Mouse (Mus musculus): ENCODE measurements at regions not wholly inside any gene's neighbourhood (a gene's known extent, or its start where the extent isn't known, plus 50 kb on each side); places are given as distances from the start of the nearest gene placed in this dataset.

DNA sequence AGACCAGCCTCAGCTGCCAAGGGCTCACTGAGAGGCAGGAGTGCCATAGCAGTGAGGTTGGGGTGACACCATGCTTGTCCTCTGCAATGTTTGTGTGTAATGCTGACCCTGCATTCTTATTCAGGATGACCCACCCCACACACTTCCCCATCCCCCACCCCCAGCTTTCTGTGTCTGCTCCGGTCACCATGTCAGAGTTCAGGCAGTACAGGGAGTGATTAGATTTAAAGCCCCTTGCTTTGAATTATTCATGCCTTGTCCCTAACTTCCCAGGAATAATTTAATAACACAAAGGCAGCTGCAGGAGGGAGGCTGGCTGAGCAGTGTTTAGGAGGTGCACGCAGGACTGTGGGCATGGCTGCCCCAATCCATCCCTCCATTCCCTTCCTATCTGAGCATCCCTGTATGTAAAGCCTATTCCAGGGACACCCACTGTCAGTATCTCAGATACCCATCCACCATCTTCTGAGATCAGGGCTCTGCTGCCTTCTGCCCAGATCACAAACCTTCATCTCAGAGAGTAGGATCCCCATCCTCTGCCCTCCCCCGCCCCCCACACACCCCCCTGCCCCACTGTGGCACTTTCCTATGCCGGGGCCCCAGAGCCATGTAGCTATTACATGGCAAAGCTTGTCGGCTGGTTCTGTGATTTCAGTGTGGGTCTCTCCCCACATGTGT lies 76.0 kb upstream of the Rufy1 start:
- no peak overlapping the region for H3K27ac ChIP-seq (ENCODE audit: low read depth, low read length)
- no peak overlapping the region for H3K4me2 ChIP-seq (ENCODE audit: low read length)
- WGBS: 31% methylated on average over 5 of the region's 5 CpGs
- no peaks in the 10 kb centered on the region for H3K9me3 ChIP-seq (ENCODE audit: control insufficient read depth, low read length)
- H3K4me1 ChIP-seq (ENCODE audit: control insufficient read depth, insufficient read depth, low read depth, low read length): 0 out of 2 replicates have a peak, but pooled peaks cover 2% of the 10 kb centered on the region
- H3K36me3 ChIP-seq (ENCODE audit: control insufficient read depth, insufficient read depth, low read length): no peaks in the 10 kb centered on the region
- H3K4me3 ChIP-seq (ENCODE audit: low read length): no peak overlapping the region
- ATAC-seq: no peak
- no peaks in the 10 kb centered on the region for H3K27me3 ChIP-seq (replicated peaks; ENCODE audit: control insufficient read depth, insufficient read depth, low read length)
- H3K9ac ChIP-seq (ENCODE audit: low read depth, low read length): no peak overlapping the region

DNA sequence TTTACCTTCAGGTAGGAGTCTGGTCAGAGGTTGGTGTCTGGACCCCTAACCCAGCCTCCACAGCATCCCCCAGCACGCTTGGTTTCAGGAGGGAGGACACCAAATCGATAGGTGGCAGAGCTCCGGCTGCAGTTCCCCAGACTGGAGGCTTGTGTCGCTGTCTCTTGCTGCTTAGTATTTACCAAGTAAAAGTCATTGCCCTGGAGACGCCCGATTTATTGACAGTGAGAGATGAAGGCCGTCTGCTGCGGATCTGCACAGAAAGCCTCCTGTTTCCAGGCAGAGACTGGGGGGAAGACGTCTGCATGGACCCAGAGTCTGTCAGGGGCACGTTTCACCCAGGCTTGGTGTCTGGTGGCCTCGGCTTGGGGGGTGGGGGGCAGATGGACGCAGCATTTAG lies 70.4 kb upstream of the Rufy1 start:
- Histone ChIP-seq H3K4me2 (ENCODE audit: low read length) (no peak overlapping the region), H3K4me1 (ENCODE audit: control insufficient read depth, insufficient read depth, low read depth, low read length) (no peaks in the 10 kb centered on the region), H3K4me3 (ENCODE audit: low read length) (no peak overlapping the region), H3K9ac (ENCODE audit: low read depth, low read length) (no peak overlapping the region), H3K9me3 (ENCODE audit: control insufficient read depth, low read length) (no peaks in the 10 kb centered on the region), H3K36me3 (ENCODE audit: control insufficient read depth, insufficient read depth, low read length) (no peaks in the 10 kb centered on the region), H3K27ac (ENCODE audit: low read depth, low read length) (no peak overlapping the region), H3K27me3 (replicated peaks; ENCODE audit: control insufficient read depth, insufficient read depth, low read length) (no peaks in the 10 kb centered on the region)
- 61% methylated on average over 12 of the region's 12 CpGs for WGBS
- ATAC-seq: no peak

DNA sequence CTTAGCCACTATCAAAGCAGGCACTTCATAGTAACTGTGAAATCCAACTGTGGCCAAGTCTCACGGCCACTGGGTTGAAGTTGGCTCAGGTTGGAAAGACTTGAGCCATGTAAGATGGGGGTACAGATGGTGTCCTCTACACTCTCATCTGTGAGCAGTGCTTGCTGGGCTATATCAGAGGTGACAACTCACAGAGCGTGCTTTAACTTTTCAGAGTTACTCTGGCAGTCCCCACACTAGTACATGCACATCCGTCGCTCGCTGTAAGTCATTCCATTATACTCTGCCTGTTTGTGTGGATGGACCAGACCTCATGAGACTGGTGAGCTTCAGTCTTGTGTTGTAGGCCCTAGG lies 62.2 kb upstream of the Rufy1 start:
- no peak overlapping the region; the same call in 1 of the 2 replicates for H3K27ac ChIP-seq (ENCODE audit: low read depth, low read length)
- H3K36me3 ChIP-seq (ENCODE audit: control insufficient read depth, insufficient read depth, low read length): no peaks in the 10 kb centered on the region
- H3K4me1 ChIP-seq (ENCODE audit: control insufficient read depth, insufficient read depth, low read depth, low read length): peaks cover 7% of the 10 kb centered on the region; the same call in 1 of the 2 replicates
- no peaks in the 10 kb centered on the region for H3K27me3 ChIP-seq (replicated peaks; ENCODE audit: control insufficient read depth, insufficient read depth, low read length)
- no peak overlapping the region for H3K9ac ChIP-seq (ENCODE audit: low read depth, low read length)
- no peak overlapping the region for H3K4me3 ChIP-seq (ENCODE audit: low read length)
- WGBS: 80% methylated on average over 5 of the region's 5 CpGs
- H3K9me3 ChIP-seq (ENCODE audit: control insufficient read depth, low read length): no peaks in the 10 kb centered on the region; the same call in 1 of the 2 replicates
- no peak overlapping the region for H3K4me2 ChIP-seq (ENCODE audit: low read length)
- no peak for ATAC-seq

DNA sequence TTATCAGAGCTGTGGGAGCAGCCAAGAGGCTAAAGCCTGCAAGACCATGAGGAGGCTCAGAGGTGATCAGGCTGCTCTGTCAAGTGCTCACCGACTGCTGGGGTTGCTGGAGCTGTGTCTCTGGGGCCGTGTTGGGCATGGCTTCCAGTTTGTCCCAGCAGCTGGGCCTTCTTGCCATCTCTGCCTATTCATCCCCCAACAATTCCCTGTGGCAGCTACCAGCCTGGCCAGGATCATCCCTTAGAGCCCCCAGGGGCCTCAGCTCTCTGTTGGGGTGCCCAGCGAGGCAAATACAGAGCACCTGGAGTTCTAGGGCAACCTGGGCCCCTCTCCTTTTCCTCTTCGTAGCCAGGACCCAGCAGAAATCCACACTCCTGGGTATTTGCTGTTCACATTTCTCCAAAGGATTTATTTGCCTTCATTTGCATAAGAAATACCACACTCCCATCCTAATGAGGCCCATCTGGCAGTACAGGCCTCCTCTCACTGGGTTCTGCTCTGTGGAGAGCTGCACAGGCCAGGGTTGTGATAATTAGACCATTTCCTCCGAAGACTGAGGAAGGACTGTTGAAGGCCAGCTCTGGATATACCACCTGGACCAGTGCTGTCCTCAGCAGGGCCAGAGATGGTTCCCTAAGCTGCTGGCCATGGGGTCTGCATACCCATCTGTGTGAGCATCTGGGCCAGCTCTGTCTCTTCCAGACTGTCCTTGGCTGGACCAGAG lies 61.6 kb upstream of the Rufy1 start:
- Histone ChIP-seq H3K4me2 (ENCODE audit: low read length) (no peak overlapping the region), H3K4me1 (ENCODE audit: control insufficient read depth, insufficient read depth, low read depth, low read length) (peaks cover 7% of the 10 kb centered on the region; the same call in 1 of the 2 replicates), H3K27me3 (replicated peaks; ENCODE audit: control insufficient read depth, insufficient read depth, low read length) (no peaks in the 10 kb centered on the region), H3K27ac (ENCODE audit: low read depth, low read length) (peak overlapping the region; percentile 73), H3K36me3 (ENCODE audit: control insufficient read depth, insufficient read depth, low read length) (no peaks in the 10 kb centered on the region), H3K9me3 (ENCODE audit: control insufficient read depth, low read length) (no peaks in the 10 kb centered on the region; the same call in 1 of the 2 replicates), H3K4me3 (ENCODE audit: low read length) (no peak overlapping the region), H3K9ac (ENCODE audit: low read depth, low read length) (no peak overlapping the region)
- WGBS: 18% methylated on average over 5 of the region's 5 CpGs
- peak; percentile 91 for ATAC-seq

DNA sequence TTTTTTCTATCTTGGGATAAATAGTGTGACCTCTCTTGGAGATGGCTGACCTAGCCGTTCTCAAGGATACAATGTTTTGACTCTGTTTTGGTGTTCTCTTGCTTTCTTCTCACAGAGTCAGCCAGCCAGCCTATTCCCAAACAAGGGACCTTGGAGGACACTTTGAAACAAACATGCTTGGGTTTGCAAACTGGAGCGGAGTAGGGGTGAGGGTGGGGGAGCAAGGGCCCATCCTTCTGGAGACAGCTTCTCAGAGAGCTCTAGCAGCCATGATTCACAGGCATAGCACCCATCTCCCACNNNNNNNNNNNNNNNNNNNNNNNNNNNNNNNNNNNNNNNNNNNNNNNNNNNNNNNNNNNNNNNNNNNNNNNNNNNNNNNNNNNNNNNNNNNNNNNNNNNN lies 52.9 kb upstream of the Rufy1 start:
- 95% methylated on average over 2 of the region's 2 CpGs for WGBS
- Histone ChIP-seq H3K4me1 (ENCODE audit: control insufficient read depth, insufficient read depth, low read depth, low read length) (no peaks in the 10 kb centered on the region; the same call in 1 of the 2 replicates), H3K27me3 (replicated peaks; ENCODE audit: control insufficient read depth, insufficient read depth, low read length) (no peaks in the 10 kb centered on the region), H3K27ac (ENCODE audit: low read depth, low read length) (no peak overlapping the region), H3K9me3 (ENCODE audit: control insufficient read depth, low read length) (no peaks in the 10 kb centered on the region), H3K9ac (ENCODE audit: low read depth, low read length) (no peak overlapping the region), H3K4me2 (ENCODE audit: low read length) (no peak overlapping the region), H3K36me3 (ENCODE audit: control insufficient read depth, insufficient read depth, low read length) (no peaks in the 10 kb centered on the region), H3K4me3 (ENCODE audit: low read length) (no peak overlapping the region)
- ATAC-seq: no peak

DNA sequence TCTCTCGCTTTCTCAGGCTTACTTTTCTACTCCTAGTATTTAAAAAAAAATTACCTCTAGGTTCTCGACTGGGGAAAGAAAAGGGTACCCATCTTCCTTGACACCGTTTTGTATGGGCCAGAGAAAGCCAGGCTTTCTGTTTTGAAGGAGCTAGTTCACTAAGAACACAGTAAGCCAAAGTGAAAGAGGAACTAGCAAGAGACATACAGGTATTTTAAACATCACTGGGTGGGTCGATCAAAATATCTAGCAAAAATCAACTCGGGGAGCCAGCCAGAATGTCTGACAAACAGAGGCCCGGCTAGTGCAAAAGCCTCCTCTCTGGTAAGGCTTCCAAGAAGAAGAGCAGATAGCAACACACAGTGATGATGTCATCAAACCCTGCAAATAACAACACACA lies 52.2 kb upstream of the Rufy1 start:
- WGBS: 90% methylated on average over 6 of the region's 6 CpGs
- H3K4me2 ChIP-seq (ENCODE audit: low read length): no peak overlapping the region
- no peak overlapping the region for H3K4me3 ChIP-seq (ENCODE audit: low read length)
- no peaks in the 10 kb centered on the region for H3K27me3 ChIP-seq (replicated peaks; ENCODE audit: control insufficient read depth, insufficient read depth, low read length)
- no peaks in the 10 kb centered on the region; the same call in 1 of the 2 replicates for H3K4me1 ChIP-seq (ENCODE audit: control insufficient read depth, insufficient read depth, low read depth, low read length)
- no peak for ATAC-seq
- H3K9ac ChIP-seq (ENCODE audit: low read depth, low read length): no peak overlapping the region
- H3K36me3 ChIP-seq (ENCODE audit: control insufficient read depth, insufficient read depth, low read length): no peaks in the 10 kb centered on the region
- H3K9me3 ChIP-seq (ENCODE audit: control insufficient read depth, low read length): no peaks in the 10 kb centered on the region
- H3K27ac ChIP-seq (ENCODE audit: low read depth, low read length): no peak overlapping the region

DNA sequence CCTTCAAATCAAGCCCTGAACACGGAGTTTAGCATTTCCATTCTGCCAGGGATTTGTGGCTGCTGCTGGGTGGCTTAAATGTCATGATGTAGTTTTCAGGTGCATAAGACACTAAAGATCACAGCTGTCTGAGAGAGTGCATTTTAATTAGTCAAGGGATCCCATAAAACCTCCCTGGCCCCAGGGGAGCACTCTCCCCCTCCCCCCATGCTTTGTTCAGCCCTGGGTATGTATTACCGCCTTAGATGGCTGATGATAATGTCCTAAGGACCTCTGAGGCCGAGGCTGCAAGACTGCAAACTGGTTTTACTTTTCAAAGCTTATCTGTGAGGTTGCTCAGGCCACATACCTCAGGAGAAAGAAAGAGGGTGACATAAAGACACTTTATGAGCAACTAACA lies 51.7 kb upstream of the Rufy1 start:
- Histone ChIP-seq H3K4me2 (ENCODE audit: low read length) (no peak overlapping the region), H3K9me3 (ENCODE audit: control insufficient read depth, low read length) (no peaks in the 10 kb centered on the region), H3K27ac (ENCODE audit: low read depth, low read length) (no peak overlapping the region), H3K36me3 (ENCODE audit: control insufficient read depth, insufficient read depth, low read length) (no peaks in the 10 kb centered on the region), H3K4me3 (ENCODE audit: low read length) (no peak overlapping the region), H3K9ac (ENCODE audit: low read depth, low read length) (no peak overlapping the region), H3K27me3 (replicated peaks; ENCODE audit: control insufficient read depth, insufficient read depth, low read length) (no peaks in the 10 kb centered on the region), H3K4me1 (ENCODE audit: control insufficient read depth, insufficient read depth, low read depth, low read length) (no peaks in the 10 kb centered on the region)
- no peak for ATAC-seq
- 62% methylated on average over 3 of the region's 3 CpGs for WGBS

Measured in hindbrain, embryonic 16.5 days (tissue).